Mouse (Mus musculus) embryonic facial prominence, embryonic 10.5 days (tissue): Measurements from ENCODE around the gene Prss8. TPM values are rescaled to one million over a fixed set of nuclear protein-coding genes. Genes with fewer than 3 reads are reported as not detected.

Experiments used
- DNase-seq: peaks from one replicate; pipeline ENCODE4 v3.0.0-alpha.2; 2017; ENCODE audit warnings: low spot score
- H3K27ac ChIP-seq: fragments of 300-500 bp; sonication (generic); replicated peaks from 2 replicates; pipeline ENCODE4 v1.5.1; 2016; ENCODE audit warnings: mild to moderate bottlenecking
- H3K27me3 ChIP-seq: fragments of 300-500 bp; sonication (generic); replicated peaks from 2 replicates; pipeline ENCODE4 v1.6.1; 2016; ENCODE audit warnings: low read depth, mild to moderate bottlenecking; ENCODE audit not compliant: poor library complexity, severe bottlenecking
- H3K36me3 ChIP-seq: fragments of 300-500 bp; sonication (generic); replicated peaks from 2 replicates; pipeline ENCODE4 v1.6.1; 2016; ENCODE audit warnings: mild to moderate bottlenecking, moderate library complexity
- H3K4me1 ChIP-seq: fragments of 300-500 bp; sonication (generic); 2 replicates; pipeline ENCODE4 v1.6.1; 2016
- H3K4me3 ChIP-seq: fragments of 300-500 bp; sonication (generic); 2 replicates; pipeline ENCODE4 v1.5.1; 2016; ENCODE audit warnings: mild to moderate bottlenecking, moderate library complexity
- H3K9me3 ChIP-seq: fragments of 300-500 bp; sonication (generic); 2 replicates; pipeline ENCODE4 v1.6.1; 2016; ENCODE audit warnings: mild to moderate bottlenecking
- WGBS: fragments of 180-500 bp; shearing (Covaris S2); methylation state at CpG from one replicate; pipeline ENCODE4 v1.1.7; 2016; 5-methylcytosine and 5-hydroxymethylcytosine counted together
- polyA plus RNA-seq: library from polyadenylated mRNA; unstranded; fragments of >200 nt; fragmentation: Nextera tagmentation; extraction: Ambion mirVana; gene quantifications from 2 replicates; pipeline ENCODE4 v1.2.1, GENCODE M21; 2016

Gene Prss8
- polyA plus RNA-seq, 1 experiment from 2014 or later, result 14.8 TPM

DNA sequence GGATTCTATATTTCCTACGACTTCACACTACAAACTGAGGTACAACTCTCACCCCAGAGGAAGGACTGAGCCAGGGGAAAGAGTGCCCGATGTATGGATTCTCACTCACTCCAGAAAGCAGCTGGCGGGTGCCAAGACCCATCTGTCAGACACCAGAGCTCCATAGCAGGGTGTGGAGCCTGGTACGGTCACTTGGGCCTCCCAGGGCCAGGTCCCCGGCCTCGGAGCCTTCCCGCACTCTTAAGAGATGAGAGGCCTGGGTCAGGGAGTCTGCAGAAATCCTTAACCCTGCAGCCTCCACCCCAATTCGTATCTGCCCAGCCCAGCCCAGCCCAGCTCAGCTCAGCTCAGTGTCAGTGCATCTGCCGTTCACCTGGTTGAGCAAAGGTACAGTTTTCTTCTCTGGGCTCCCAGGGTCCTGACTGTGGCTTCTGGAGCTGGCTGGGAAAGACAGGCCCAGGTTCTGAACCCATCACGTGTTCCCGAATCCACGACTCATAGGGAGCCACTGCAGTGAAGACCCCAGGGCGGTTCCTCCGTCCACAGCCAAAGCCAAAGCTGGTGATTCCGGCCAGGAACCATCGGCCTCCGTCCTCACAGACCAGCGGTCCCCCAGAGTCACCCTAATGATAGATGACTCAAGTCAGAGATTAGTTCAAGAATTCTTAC, 6.4 kb upstream of the Prss8 start:
- Histone ChIP-seq H3K36me3 (no peaks in the 10 kb centered on the region), H3K4me1 (peaks cover 51% of the 10 kb centered on the region), H3K27ac (peak overlapping the region; percentile 85; the same call in 1 of the 2 replicates), H3K27me3 (peaks cover 6% of the 10 kb centered on the region), H3K9me3 (no peaks in the 10 kb centered on the region), H3K4me3 (peak overlapping the region; percentile 79)
- no peak for DNase-seq
- 59% methylated on average over 18 of the region's 18 CpGs for WGBS

DNA sequence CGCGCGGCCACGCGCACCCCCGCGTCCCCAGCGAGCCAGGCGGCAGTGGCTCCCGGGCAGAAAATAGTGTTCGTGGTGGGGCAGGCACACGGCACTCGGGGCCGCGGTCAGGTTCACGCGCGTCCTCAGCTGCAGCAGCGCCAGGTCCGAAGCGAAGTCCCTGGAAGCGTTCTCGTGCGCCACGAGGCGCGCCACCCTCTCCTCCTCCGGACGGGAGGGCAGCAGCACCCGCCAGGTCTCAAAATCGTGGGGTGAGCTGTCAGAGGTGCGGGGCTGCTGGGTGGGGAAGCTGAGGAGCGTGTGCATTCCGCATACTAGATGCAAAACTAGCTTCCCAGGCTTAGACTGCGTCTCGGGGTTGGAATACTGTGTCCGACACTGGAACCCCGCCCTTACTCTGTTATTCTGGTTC, 5.8 kb upstream of the Prss8 start:
- H3K27me3 ChIP-seq, result peaks cover 6% of the 10 kb centered on the region
- H3K9me3 ChIP-seq, result no peaks in the 10 kb centered on the region
- H3K36me3 ChIP-seq, result no peaks in the 10 kb centered on the region
- peaks cover 54% of the 10 kb centered on the region for H3K4me1 ChIP-seq
- H3K4me3 ChIP-seq, result peak overlapping the region; percentile 79
- DNase-seq, result no peak
- peak overlapping the region; percentile 85 for H3K27ac ChIP-seq
- 1% methylated on average over 38 of the region's 38 CpGs for WGBS

DNA sequence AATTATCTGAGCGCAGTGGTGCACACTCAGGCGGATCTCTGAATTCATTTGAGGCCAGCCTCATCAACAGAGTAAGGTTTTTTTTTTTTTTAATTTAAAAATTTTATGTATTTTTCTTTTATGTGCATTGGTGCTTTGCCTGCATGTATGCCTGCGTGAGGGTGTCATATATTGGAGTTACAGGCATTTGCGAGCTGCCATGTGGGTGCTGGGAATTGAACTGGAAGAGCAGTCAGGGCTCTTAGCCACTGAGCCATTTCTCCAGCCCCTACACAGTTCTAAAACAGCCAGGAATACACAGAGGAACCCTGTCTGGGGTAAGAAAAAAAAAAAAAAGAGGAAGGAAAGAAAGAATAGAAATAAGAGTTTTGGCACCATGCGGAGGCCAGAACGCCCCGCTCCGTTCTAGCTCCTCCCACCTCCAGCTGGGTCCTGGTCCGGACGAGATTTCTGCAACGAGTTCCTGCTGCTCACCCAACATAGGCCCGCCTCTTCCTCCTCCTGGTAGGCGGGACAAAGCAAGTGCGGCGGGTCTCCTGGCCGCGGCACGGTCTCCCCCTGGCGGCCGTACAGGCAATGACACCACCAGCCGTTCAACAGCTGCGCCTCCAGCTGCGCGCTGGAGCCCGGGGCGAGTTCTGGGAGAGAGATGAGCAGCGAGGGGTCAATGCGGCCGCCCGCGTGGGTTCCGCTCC, 5.3 kb upstream of the Prss8 start:
- peak overlapping the region; percentile 79 for H3K4me3 ChIP-seq
- H3K36me3 ChIP-seq, result no peaks in the 10 kb centered on the region
- peaks cover 12% of the 10 kb centered on the region for H3K27me3 ChIP-seq
- WGBS, result 7% methylated on average over 32 of the region's 32 CpGs
- peak overlapping the region; percentile 85 for H3K27ac ChIP-seq
- peak; percentile 96 for DNase-seq
- H3K4me1 ChIP-seq, result peaks cover 57% of the 10 kb centered on the region
- H3K9me3 ChIP-seq, result no peaks in the 10 kb centered on the region

DNA sequence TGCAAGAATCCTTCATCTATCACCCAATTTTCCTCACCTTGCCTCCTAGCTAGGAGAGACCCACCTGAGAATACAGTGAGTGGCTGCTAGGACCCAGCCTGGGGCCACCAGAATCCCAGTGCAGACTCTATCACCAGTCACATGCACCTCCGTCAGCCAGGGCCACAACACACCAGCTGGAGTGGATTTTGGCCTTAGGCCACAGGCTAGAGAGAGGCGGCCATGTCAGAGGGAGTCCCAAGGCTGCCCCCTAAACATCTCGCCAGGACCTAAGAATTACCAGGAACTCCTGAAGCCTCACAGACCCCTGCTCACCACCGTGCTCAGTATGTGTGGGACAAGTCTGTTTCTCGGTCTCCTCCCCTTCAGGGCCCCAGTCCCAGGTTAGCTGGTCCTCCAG, 4.2 kb upstream of the Prss8 start:
- H3K9me3 ChIP-seq, result no peaks in the 10 kb centered on the region
- whole genome bisulfite sequencing, result 83% methylated on average over 5 of the region's 5 CpGs
- peaks cover 68% of the 10 kb centered on the region for H3K4me1 ChIP-seq
- peak overlapping the region; percentile 79; the same call in 1 of the 2 replicates for H3K4me3 ChIP-seq
- DNase-seq, result no peak
- no peaks in the 10 kb centered on the region for H3K36me3 ChIP-seq
- peaks cover 23% of the 10 kb centered on the region for H3K27me3 ChIP-seq
- peak overlapping the region; percentile 77 for H3K27ac ChIP-seq

DNA sequence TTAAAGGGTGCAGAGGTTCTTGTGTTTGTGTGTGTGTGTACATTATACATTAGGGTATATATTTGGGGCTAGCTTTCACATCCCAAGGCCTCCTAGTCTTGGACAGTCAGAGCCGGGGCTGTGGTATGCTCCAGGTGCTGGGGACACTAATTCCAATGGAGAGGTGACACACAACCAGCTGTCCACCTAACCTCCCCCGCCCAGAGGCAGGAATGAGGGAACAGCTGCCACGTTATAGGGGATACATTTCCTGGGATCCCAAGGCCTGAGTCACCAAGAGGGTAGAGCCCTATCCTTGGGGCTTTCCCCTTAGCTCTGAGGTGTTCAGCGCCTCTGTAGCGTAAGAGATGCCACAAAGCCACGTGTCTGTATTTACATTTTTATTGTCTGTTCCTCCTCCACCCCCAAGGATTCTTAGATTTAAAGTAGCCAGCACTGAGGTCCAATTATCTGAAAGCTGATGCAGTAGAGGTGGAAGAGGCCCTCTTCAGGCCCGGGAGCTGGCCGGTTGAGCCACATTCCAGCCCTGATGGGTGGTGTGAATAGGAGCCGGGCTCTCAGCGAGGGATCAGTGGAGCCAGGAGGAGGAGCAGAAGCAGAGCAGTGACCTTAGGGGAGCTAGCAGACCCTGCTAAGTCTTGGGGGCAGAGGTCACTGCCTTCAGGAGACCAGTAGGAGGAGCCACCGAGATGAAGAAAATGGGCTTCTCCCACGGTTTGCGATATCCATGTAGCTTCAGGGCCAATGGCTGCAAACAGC, 2.5 kb upstream of the Prss8 start:
- H3K27ac ChIP-seq, result peak overlapping the region; percentile 74
- H3K4me3 ChIP-seq, result peak overlapping the region; percentile 33
- peaks cover 39% of the 10 kb centered on the region for H3K27me3 ChIP-seq
- H3K36me3 ChIP-seq, result peaks cover under 1% of the 10 kb centered on the region; the same call in 1 of the 2 replicates
- 13% methylated on average over 13 of the region's 13 CpGs for WGBS
- H3K4me1 ChIP-seq, result peaks cover 74% of the 10 kb centered on the region
- DNase-seq, result peak; percentile 74
- no peaks in the 10 kb centered on the region for H3K9me3 ChIP-seq

DNA sequence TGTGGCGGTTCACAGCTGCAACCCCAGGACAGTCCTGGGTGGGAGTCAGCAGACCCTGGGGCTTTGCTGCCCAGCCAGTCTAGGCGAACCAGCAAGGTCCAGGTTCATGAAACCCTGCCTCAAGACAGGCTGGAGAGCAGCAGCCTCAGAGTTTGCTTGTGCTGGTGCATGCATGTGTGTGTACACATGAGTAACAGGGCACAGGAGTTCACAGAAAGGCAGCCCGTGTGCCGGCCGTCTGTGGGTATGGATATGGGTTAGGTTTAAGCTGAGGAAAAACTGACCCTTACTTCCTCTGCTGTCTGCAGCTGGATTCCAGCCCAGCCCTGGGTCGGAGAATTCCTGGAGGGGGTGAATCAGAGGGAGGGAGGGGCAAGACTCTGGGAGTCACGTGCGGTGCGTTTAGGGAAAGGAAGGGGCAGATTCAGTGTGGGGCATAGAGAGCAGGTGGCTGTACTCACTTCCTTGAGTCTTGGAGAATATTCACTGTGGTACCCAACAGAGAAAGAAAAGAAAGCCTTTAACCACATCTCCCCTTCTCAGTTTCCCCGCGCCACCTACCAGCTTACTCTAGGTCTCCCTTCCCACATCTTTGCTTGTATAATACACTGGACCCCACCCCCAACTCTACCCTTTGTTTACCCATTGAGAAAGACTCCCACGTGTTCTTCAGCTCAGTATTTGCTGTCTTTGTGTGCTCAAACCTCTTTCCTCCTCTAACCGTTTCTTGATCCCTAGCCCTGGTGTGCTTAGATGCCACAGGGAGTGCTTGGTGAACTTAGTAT, 1.6 kb upstream of the Prss8 start:
- DNase-seq, result peak; percentile 56
- Histone ChIP-seq H3K27me3 (peaks cover 40% of the 10 kb centered on the region), H3K36me3 (peaks cover 9% of the 10 kb centered on the region), H3K27ac (peak overlapping the region; percentile 74), H3K4me1 (peaks cover 77% of the 10 kb centered on the region), H3K9me3 (no peaks in the 10 kb centered on the region), H3K4me3 (peak overlapping the region; percentile 14)
- WGBS, result 26% methylated on average over 13 of the region's 13 CpGs

DNA sequence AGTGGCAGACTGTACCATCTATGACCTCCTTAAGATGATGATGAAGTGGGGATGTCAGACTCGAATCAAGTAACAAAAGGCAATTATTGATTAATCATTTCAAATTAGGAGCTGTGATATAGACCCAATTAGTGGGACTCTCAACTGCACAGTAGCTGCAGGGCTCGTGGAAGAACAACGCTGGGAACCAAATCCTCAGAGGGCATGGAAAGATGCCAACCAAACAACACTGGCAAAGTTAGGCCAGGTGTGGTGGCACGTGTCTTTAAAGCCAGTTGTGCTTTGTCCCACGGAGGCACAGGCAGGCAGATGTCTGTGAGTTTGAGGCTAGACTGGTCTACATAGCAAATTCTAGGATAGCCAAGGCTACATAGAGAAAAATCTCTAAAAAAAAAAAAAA, 732 bp upstream of the Prss8 start:
- Histone ChIP-seq H3K4me3 (no peak overlapping the region), H3K4me1 (peaks cover 70% of the 10 kb centered on the region), H3K27me3 (peaks cover 35% of the 10 kb centered on the region), H3K36me3 (peaks cover 18% of the 10 kb centered on the region), H3K27ac (no peak overlapping the region), H3K9me3 (no peaks in the 10 kb centered on the region)
- 83% methylated on average over 5 of the region's 5 CpGs for WGBS
- DNase-seq, result no peak

DNA sequence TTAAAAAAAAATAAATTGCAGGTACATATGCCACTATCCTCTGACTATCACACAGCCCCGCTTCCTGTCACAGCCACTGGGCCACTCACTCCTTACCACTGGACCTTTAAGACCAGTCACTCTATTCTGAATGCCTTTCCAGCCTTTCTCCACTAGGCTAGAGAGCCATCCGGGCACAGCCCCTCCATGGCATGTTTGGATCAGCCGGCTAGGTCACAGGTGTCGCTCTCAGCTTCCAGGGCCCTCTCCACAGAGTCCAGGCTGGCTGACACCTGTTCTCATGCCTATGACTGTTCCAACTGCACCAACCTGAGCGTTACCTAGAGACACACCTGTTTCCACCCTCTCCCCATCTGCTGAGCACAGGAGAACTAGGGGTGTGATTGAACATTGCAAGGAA, 1.3 kb downstream of the Prss8 start:
- Histone ChIP-seq H3K27ac (no peak overlapping the region), H3K27me3 (peaks cover 35% of the 10 kb centered on the region), H3K4me3 (peak overlapping the region; percentile 56), H3K4me1 (peaks cover 63% of the 10 kb centered on the region), H3K36me3 (peaks cover 39% of the 10 kb centered on the region), H3K9me3 (no peaks in the 10 kb centered on the region)
- WGBS, result 53% methylated on average over 5 of the region's 5 CpGs
- DNase-seq, result no peak

DNA sequence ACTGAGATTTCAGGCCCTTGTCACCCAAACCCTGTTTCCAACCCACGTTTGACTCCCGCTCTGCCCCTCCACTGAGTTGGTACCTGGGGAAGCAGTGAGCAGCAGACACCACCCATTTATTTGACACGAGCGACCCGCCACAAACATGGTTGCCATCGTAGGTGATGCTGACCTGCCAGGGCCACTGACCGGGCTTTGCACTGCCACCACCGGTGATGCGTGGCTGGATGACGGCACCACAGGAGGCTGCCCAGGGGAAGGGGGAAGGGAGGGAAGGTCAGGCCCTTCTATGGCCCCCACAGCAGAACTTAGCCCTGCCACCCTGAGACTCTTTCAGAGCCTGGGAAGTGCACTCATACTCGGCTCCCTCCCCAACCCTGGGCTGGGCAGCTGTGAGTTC, 2.2 kb downstream of the Prss8 start:
- 76% methylated on average over 11 of the region's 11 CpGs for WGBS
- H3K4me3 ChIP-seq, result no peak overlapping the region; the same call in 1 of the 2 replicates
- H3K4me1 ChIP-seq, result peaks cover 54% of the 10 kb centered on the region
- H3K27me3 ChIP-seq, result peaks cover 35% of the 10 kb centered on the region
- DNase-seq, result no peak
- H3K27ac ChIP-seq, result no peak overlapping the region
- H3K36me3 ChIP-seq, result peaks cover 47% of the 10 kb centered on the region
- H3K9me3 ChIP-seq, result no peaks in the 10 kb centered on the region

DNA sequence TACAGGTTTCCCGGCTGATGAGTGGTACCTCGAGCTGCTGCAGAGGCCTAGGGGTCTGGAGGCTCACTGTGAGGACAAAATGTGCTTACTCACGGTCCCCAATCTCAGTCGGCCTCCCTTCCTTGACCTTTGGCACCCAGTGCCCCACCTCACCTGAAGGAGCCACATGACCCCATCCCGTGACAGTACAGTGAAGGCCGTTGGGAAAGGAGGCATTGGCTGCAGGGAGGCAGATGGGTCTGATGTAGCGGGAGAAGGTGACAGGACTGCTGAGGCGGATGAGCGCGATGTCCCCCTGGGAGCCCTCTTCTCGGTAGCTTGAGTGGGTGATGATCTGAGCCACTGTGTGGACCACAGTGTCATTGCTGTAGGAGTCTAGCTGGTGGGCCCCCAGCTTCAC, 3.1 kb downstream of the Prss8 start:
- H3K27me3 ChIP-seq, result peaks cover 35% of the 10 kb centered on the region
- 0 out of 2 replicates have a peak overlapping the region, but pooled peaks have one; percentile 11 for H3K4me3 ChIP-seq
- peaks cover 45% of the 10 kb centered on the region for H3K4me1 ChIP-seq
- WGBS, result 89% methylated on average over 11 of the region's 11 CpGs
- H3K9me3 ChIP-seq, result no peaks in the 10 kb centered on the region
- H3K36me3 ChIP-seq, result peaks cover 56% of the 10 kb centered on the region
- DNase-seq, result no peak
- H3K27ac ChIP-seq, result no peak overlapping the region

DNA sequence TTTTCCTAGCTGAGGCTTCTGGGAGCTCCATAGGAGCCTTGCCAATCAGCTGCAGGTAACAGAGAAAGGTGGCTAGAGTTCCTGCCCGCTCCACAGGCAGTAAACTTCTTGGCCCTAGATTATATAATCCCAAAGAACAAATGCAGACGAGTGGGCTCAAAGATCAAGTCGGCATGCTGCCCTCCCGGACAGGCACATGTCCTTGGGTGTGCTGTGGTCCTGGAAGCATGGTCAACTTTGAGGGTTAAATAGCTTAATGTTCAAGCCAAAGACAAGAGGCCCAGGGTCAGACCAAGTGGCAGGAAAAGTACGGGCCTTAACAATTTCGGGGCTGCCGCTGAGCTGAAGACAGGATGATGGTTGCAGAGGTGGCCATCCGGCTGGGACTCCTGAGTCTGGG, 3.8 kb downstream of the Prss8 start:
- no peaks in the 10 kb centered on the region for H3K9me3 ChIP-seq
- H3K36me3 ChIP-seq, result peaks cover 61% of the 10 kb centered on the region
- DNase-seq, result no peak
- whole genome bisulfite sequencing, result 92% methylated on average over 8 of the region's 8 CpGs
- peaks cover 35% of the 10 kb centered on the region for H3K27me3 ChIP-seq
- peaks cover 37% of the 10 kb centered on the region for H3K4me1 ChIP-seq
- H3K27ac ChIP-seq, result 0 out of 2 replicates have a peak overlapping the region, but pooled peaks have one; percentile 70
- H3K4me3 ChIP-seq, result no peak overlapping the region

DNA sequence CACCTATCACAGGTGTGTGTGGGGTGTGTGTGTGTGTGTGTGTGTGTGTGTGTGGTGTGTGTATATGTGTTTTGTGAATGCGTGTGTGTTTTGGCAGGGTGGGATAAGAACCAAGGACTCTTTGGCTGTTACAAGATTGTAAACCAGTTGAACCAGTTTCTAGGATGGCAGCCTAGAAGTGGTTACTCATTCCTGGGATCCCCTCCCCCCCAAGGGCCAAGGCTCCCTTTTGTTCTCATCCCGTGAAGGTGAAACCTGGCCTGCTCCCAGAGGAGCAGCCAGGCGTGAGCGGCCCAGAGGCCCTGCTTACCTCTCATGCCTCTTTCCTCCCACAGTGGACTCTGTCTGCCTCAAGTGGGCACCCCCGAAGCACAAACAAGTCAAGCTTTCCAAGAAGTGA, 4.7 kb downstream of the Prss8 start:
- peak; percentile 44 for DNase-seq
- WGBS, result 57% methylated on average over 5 of the region's 5 CpGs
- H3K4me1 ChIP-seq, result peaks cover 35% of the 10 kb centered on the region
- H3K27me3 ChIP-seq, result peaks cover 30% of the 10 kb centered on the region
- peak overlapping the region; percentile 70 for H3K27ac ChIP-seq
- peaks cover 69% of the 10 kb centered on the region for H3K36me3 ChIP-seq
- H3K4me3 ChIP-seq, result peak overlapping the region; percentile 17; the same call in 1 of the 2 replicates
- H3K9me3 ChIP-seq, result no peaks in the 10 kb centered on the region
